Mouse (Mus musculus) lung, embryonic 14.5 days (tissue): Measurements from ENCODE around the gene Wfdc18. TPM values are rescaled to one million over a fixed set of nuclear protein-coding genes. Genes with fewer than 3 reads are reported as not detected.

Experiments
- ATAC-seq: fragments of 200-750 bp; cut with Nextera tagmentation; 2 replicates; pipeline ENCODE4 v1.8.0; 2017; ENCODE audit warnings: mild to moderate bottlenecking, moderate TSS enrichment, moderate library complexity; ENCODE audit not compliant: insufficient read depth
- DNase-seq: peaks from one replicate; pipeline ENCODE4 v3.0.0-alpha.2; 2015
- H3K27ac ChIP-seq: fragments of 300-500 bp; sonication (generic); 2 replicates; pipeline ENCODE4 v1.5.1; 2014; ENCODE audit warnings: low read depth, mild to moderate bottlenecking, moderate library complexity
- H3K27me3 ChIP-seq: fragments of 300-500 bp; sonication (generic); 2 replicates; pipeline ENCODE4 v1.6.1; 2014; ENCODE audit warnings: low read length, control low read depth; ENCODE audit not compliant: insufficient read depth
- H3K36me3 ChIP-seq: fragments of 300-500 bp; sonication (generic); 2 replicates; pipeline ENCODE4 v1.6.1; 2014; ENCODE audit warnings: control low read depth; ENCODE audit not compliant: insufficient read depth
- H3K4me1 ChIP-seq: fragments of 300-500 bp; sonication (generic); 2 replicates; pipeline ENCODE4 v1.6.1; 2014; ENCODE audit warnings: antibody characterized with exemption, control low read depth; ENCODE audit not compliant: insufficient read depth
- H3K4me2 ChIP-seq: fragments of 300-500 bp; sonication (generic); 2 replicates; pipeline ENCODE4 v1.6.1; 2014; ENCODE audit warnings: mild to moderate bottlenecking
- H3K4me3 ChIP-seq: fragments of 300-500 bp; sonication (generic); 2 replicates; pipeline ENCODE4 v1.5.1; 2014; ENCODE audit warnings: low read depth, low read length
- H3K9ac ChIP-seq: fragments of 300-500 bp; sonication (generic); 2 replicates; pipeline ENCODE4 v1.6.1; 2014
- H3K9me3 ChIP-seq: fragments of 300-500 bp; sonication (generic); 2 replicates; pipeline ENCODE4 v1.6.1; 2016; ENCODE audit warnings: low read depth, low read length, control low read depth
- CTCF ChIP-seq: IDR thresholded peaks from 2 replicates; pipeline ENCODE4 v1.5.1; 2016; ENCODE audit warnings: antibody characterized with exemption, low read depth
- WGBS: fragments of 180-500 bp; shearing (Covaris S2); extraction: QIAGEN DNeasy Blood & Tissue Kit; methylation state at CpG from one replicate; pipeline ENCODE4 v1.1.7; 2014; 5-methylcytosine and 5-hydroxymethylcytosine counted together
- polyA plus RNA-seq: library from polyadenylated mRNA; unstranded; fragments of >200 nt; fragmentation: Nextera tagmentation; extraction: Ambion mirVana; gene quantifications from 2 replicates; pipeline ENCODE4 v1.2.1, GENCODE M21; 2014

Wfdc18 gene
- polyA plus RNA-seq, 1 experiment from 2014 or later: not detected

DNA sequence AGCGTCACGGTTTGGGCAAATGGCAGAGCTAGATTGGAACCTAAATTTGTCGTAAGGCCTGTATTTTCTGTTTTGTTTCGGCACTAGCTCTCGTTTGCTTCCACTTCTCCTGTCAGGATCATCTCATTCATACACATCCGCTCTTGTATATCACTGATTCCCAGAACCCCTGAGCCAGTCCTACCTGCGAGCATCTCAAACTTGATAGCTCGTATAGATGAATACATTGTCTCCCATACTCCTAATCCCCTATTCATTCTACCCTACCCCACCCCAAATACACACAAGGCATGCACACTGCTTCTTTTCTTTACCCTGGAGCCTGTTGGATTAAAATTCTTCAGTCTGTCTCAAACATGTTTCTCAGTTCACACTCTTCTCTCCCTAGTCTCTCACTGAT, 45.4 kb downstream of the Wfdc18 start:
- Histone ChIP-seq H3K36me3 (peaks cover 33% of the 10 kb centered on the region), H3K4me1 (no peaks in the 10 kb centered on the region), H3K27me3 (0 out of 2 replicates have a peak, but pooled peaks cover 4% of the 10 kb centered on the region), H3K4me3 (peak overlapping the region; percentile 83), H3K9ac (peak overlapping the region; percentile 77), H3K4me2 (peak overlapping the region; percentile 74), H3K27ac (peak overlapping the region; percentile 78), H3K9me3 (no peaks in the 10 kb centered on the region)
- peak; percentile 29; the same call in 1 of the 2 replicates for ATAC-seq
- DNase-seq: no peak
- no peak for TF ChIP-seq CTCF
- WGBS: 7% methylated on average over 8 of the region's 8 CpGs

Other genes starting within 250 kb of the Wfdc18 start
- 2.1 TPM in 2 replicates for gene Mmp28, start 245.9 kb upstream of the Wfdc18 start, polyA plus RNA-seq
- gene Taf15, start 235.9 kb upstream of the Wfdc18 start, polyA plus RNA-seq: 14.4 and 14.7 TPM in 2 replicates
- gene Heatr9, start 186.8 kb upstream of the Wfdc18 start, polyA plus RNA-seq: 0.09 TPM in 1 of 2 replicates, not detected in the other
- gene Ccl5, start 178.5 kb upstream of the Wfdc18 start, polyA plus RNA-seq: 0.64 TPM in 1 of 2 replicates, not detected in the other
- 2.8 and 7.0 TPM in 2 replicates for gene Ccl9, start 130.4 kb upstream of the Wfdc18 start, polyA plus RNA-seq
- 4.8 and 7.2 TPM in 2 replicates for gene Ccl6, start 115.9 kb upstream of the Wfdc18 start, polyA plus RNA-seq
- gene Rpl9-ps1, start 63.4 kb upstream of the Wfdc18 start, polyA plus RNA-seq: not detected in 2 replicates
- 0.33 and 0.51 TPM in 2 replicates for gene Ccl3, start 59.7 kb upstream of the Wfdc18 start, polyA plus RNA-seq
- 0.59 and 1.3 TPM in 2 replicates for gene Ccl4, start 46.4 kb upstream of the Wfdc18 start, polyA plus RNA-seq
- gene Wfdc17, start 5.0 kb upstream of the Wfdc18 start, polyA plus RNA-seq: 0.76 and 2.8 TPM in 2 replicates
- 0.99 and 1.2 TPM in 2 replicates for gene Wfdc21, start 37.9 kb downstream of the Wfdc18 start, polyA plus RNA-seq
- gene Heatr6, start 44.7 kb downstream of the Wfdc18 start, polyA plus RNA-seq: 25.6 and 26.5 TPM in 2 replicates
- 10.9 and 11.4 TPM in 2 replicates for gene Hnf1b, start 141.0 kb downstream of the Wfdc18 start, polyA plus RNA-seq
- 39.4 and 39.5 TPM in 2 replicates for gene Ddx52, start 233.0 kb downstream of the Wfdc18 start, polyA plus RNA-seq